Mouse (Mus musculus) small intestine, adult 2 months (tissue): ENCODE measurements around the gene Shisal2a. TPM values are rescaled to one million over a fixed set of nuclear protein-coding genes. Genes with fewer than 3 reads are reported as not detected.

Experiments
- H3K27ac ChIP-seq: fragments of 200-500 bp; 2 replicates; pipeline ENCODE4 v1.5.1; 2012; ENCODE audit warnings: low read depth, low read length, control low read depth, inconsistent platforms; ENCODE audit not compliant: insufficient read depth
- H3K27me3 ChIP-seq: fragments of 200-500 bp; 2 replicates; pipeline ENCODE4 v1.6.1; 2012; ENCODE audit warnings: mild to moderate bottlenecking, moderate library complexity, low read length, inconsistent platforms; ENCODE audit not compliant: control insufficient read depth, insufficient read depth
- H3K36me3 ChIP-seq: fragments of 200-500 bp; 2 replicates; pipeline ENCODE4 v1.6.1; 2012; ENCODE audit warnings: mild to moderate bottlenecking, low read length, control low read depth, inconsistent platforms; ENCODE audit not compliant: control insufficient read depth, insufficient read depth
- H3K4me1 ChIP-seq: fragments of 200-500 bp; 2 replicates; pipeline ENCODE4 v1.6.1; 2012; ENCODE audit warnings: low read length, inconsistent platforms, mixed read lengths; ENCODE audit not compliant: control insufficient read depth, insufficient read depth, insufficient read length
- H3K4me3 ChIP-seq: fragments of 200-500 bp; 2 replicates; pipeline ENCODE4 v1.5.1; 2012; ENCODE audit warnings: low read depth, mild to moderate bottlenecking, control low read depth, inconsistent platforms, low read length, moderate library complexity
- CTCF ChIP-seq: fragments of 200-500 bp; IDR thresholded peaks from 2 replicates; pipeline ENCODE4 v1.5.1; 2012; ENCODE audit warnings: low read depth, mild to moderate bottlenecking, control low read depth, inconsistent platforms, low read length, moderate library complexity, mixed read lengths; ENCODE audit not compliant: insufficient replicate concordance, insufficient read length; ENCODE audit errors: extremely low read depth
- POLR2A ChIP-seq: fragments of 200-500 bp; IDR thresholded peaks from 2 replicates; pipeline ENCODE4 v1.6.1; 2012; ENCODE audit warnings: low read depth, mild to moderate bottlenecking, control low read depth, inconsistent platforms, low read length, moderate library complexity
- WGBS: fragments of 180-500 bp; shearing (Covaris S2); methylation state at CpG from one replicate; pipeline ENCODE4 v1.1.7; 2018; 5-methylcytosine and 5-hydroxymethylcytosine counted together
- polyA plus RNA-seq: library from polyadenylated mRNA; depleted of rRNA; stranded (reverse); fragments of >200 nt; gene quantifications from 2 replicates; pipeline ENCODE4 v1.2.3, GENCODE M21; 2012; rRNA removed

Gene Shisal2a
- polyA plus RNA-seq, 1 experiment = not detected

- Histone ChIP-seq H3K36me3 (no peaks in the 10 kb centered on the region), H3K4me1 (peaks cover 9% of the 10 kb centered on the region; the same call in 1 of the 2 replicates), H3K27me3 (no peaks in the 10 kb centered on the region), H3K4me3 (no peak overlapping the region), H3K27ac (peak overlapping the region; percentile 72)
- 13% methylated on average over 6 of the region's 6 CpGs for WGBS
- TF ChIP-seq CTCF (no peak), POLR2A (no peak)
Observed at GRCm38 (mm10) chr4:108327071-108327579, 56.0 kb downstream of the Shisal2a start.

- TF ChIP-seq CTCF (no peak), POLR2A (no peak)
- no peak overlapping the region for H3K27ac ChIP-seq
- 71% methylated on average over 5 of the region's 5 CpGs for WGBS
- H3K36me3 ChIP-seq = no peaks in the 10 kb centered on the region
- H3K4me1 ChIP-seq = peaks cover 8% of the 10 kb centered on the region; the same call in 1 of the 2 replicates
- H3K27me3 ChIP-seq = no peaks in the 10 kb centered on the region
- no peak overlapping the region for H3K4me3 ChIP-seq
Observed at GRCm38 (mm10) chr4:108323588-108323987, 59.6 kb downstream of the Shisal2a start.

GRCm38 (mm10) chr4:108320627-108321380, 62.3 kb downstream of the Shisal2a start:
- Histone ChIP-seq H3K4me3 (no peak overlapping the region), H3K27ac (no peak overlapping the region), H3K27me3 (no peaks in the 10 kb centered on the region), H3K4me1 (peaks cover 10% of the 10 kb centered on the region; the same call in 1 of the 2 replicates), H3K36me3 (no peaks in the 10 kb centered on the region)
- no peak for TF ChIP-seq CTCF
- 71% methylated on average over 7 of the region's 7 CpGs for WGBS

- WGBS = 67% methylated on average over 6 of the region's 6 CpGs
- no peak overlapping the region for H3K27ac ChIP-seq
- H3K27me3 ChIP-seq = no peaks in the 10 kb centered on the region
Observed at GRCm38 (mm10) chr4:108319747-108320146, 63.4 kb downstream of the Shisal2a start.

GRCm38 (mm10) chr4:108318649-108319615, 64.2 kb downstream of the Shisal2a start:
- H3K27ac ChIP-seq = peak overlapping the region; percentile 58
- no peak for TF ChIP-seq POLR2A
- no peak for TF ChIP-seq CTCF
- H3K27me3 ChIP-seq = no peaks in the 10 kb centered on the region
- no peaks in the 10 kb centered on the region for H3K36me3 ChIP-seq
- peaks cover 10% of the 10 kb centered on the region; the same call in 1 of the 2 replicates for H3K4me1 ChIP-seq
- WGBS = 20% methylated on average over 8 of the region's 8 CpGs
- H3K4me3 ChIP-seq = no peak overlapping the region

More at GRCm38 (mm10) chr4:108319747-108320146, 63.4 kb downstream of the Shisal2a start:
- H3K36me3 ChIP-seq = no peaks in the 10 kb centered on the region
- no peak overlapping the region for H3K4me3 ChIP-seq
- H3K4me1 ChIP-seq = peaks cover 10% of the 10 kb centered on the region; the same call in 1 of the 2 replicates
- TF ChIP-seq POLR2A (no peak), CTCF (peak; percentile 50; the same call in 1 of the 2 replicates)

Other genes with a start within 250 kb of the Shisal2a start
- gene Scp2, start 238.4 kb downstream of the Shisal2a start, polyA plus RNA-seq = 76.3 and 209 TPM in 2 replicates
- 31.2 and 33.5 TPM in 2 replicates for gene Echdc2, start 217.9 kb downstream of the Shisal2a start, polyA plus RNA-seq
- gene Zyg11a, start 165.3 kb downstream of the Shisal2a start, polyA plus RNA-seq = 1.1 and 1.7 TPM in 2 replicates
- gene Zyg11b, start 82.3 kb downstream of the Shisal2a start, polyA plus RNA-seq = 2.6 and 4.1 TPM in 2 replicates
- 7.3 and 11.1 TPM in 2 replicates for gene Coa7, start 55.2 kb downstream of the Shisal2a start, polyA plus RNA-seq
- gene Gpx7, start 23.6 kb upstream of the Shisal2a start, polyA plus RNA-seq = 2.4 and 3.4 TPM in 2 replicates
- gene Tut4, start 76.1 kb upstream of the Shisal2a start, polyA plus RNA-seq = 4.0 and 21.1 TPM in 2 replicates
- 1.1 and 1.4 TPM in 2 replicates for gene Prpf38a, start 196.0 kb upstream of the Shisal2a start, polyA plus RNA-seq
- gene Orc1, start 196.1 kb upstream of the Shisal2a start, polyA plus RNA-seq = 0.15 and 0.41 TPM in 2 replicates
- gene Cc2d1b, start 236.6 kb upstream of the Shisal2a start, polyA plus RNA-seq = 9.0 and 20.5 TPM in 2 replicates